Mouse (Mus musculus) lung, embryonic 15.5 days (tissue): ENCODE measurements around the gene Cdsn. TPM values are rescaled to one million over a fixed set of nuclear protein-coding genes. Genes with fewer than 3 reads are reported as not detected.

Source experiments
- ATAC-seq: fragments of 200-750 bp; cut with Nextera tagmentation; 2 replicates; pipeline ENCODE4 v1.8.0; 2017; ENCODE audit warnings: moderate number of reproducible peaks, borderline replicate concordance; ENCODE audit not compliant: low FRiP score, low TSS enrichment; ENCODE audit errors: extremely low read depth
- H3K27ac ChIP-seq: fragments of 300-500 bp; sonication (generic); 2 replicates; pipeline ENCODE4 v1.5.1; 2015; ENCODE audit warnings: moderate library complexity, mild to moderate bottlenecking, inconsistent platforms
- H3K27me3 ChIP-seq: fragments of 300-500 bp; sonication (generic); 2 replicates; pipeline ENCODE4 v1.6.1; 2015; ENCODE audit warnings: inconsistent platforms
- H3K36me3 ChIP-seq: fragments of 300-500 bp; sonication (generic); 2 replicates; pipeline ENCODE4 v1.6.1; 2015; ENCODE audit warnings: inconsistent platforms
- H3K4me1 ChIP-seq: fragments of 300-500 bp; sonication (generic); 2 replicates; pipeline ENCODE4 v1.6.1; 2015; ENCODE audit warnings: inconsistent platforms
- H3K4me2 ChIP-seq: fragments of 300-500 bp; sonication (generic); 2 replicates; pipeline ENCODE4 v1.6.1; 2015; ENCODE audit warnings: inconsistent platforms, mild to moderate bottlenecking, moderate library complexity
- H3K4me3 ChIP-seq: fragments of 300-500 bp; sonication (generic); 2 replicates; pipeline ENCODE4 v1.5.1; 2015; ENCODE audit warnings: mild to moderate bottlenecking, inconsistent platforms
- H3K9ac ChIP-seq: fragments of 300-500 bp; sonication (generic); 2 replicates; pipeline ENCODE4 v1.6.1; 2015; ENCODE audit warnings: inconsistent platforms
- H3K9me3 ChIP-seq: fragments of 300-500 bp; sonication (generic); 2 replicates; pipeline ENCODE4 v1.6.1; 2016; ENCODE audit warnings: inconsistent platforms
- WGBS: fragments of 180-500 bp; shearing (Covaris S2); methylation state at CpG from one replicate; pipeline ENCODE4 v1.1.7; 2015; 5-methylcytosine and 5-hydroxymethylcytosine counted together
- polyA plus RNA-seq: library from polyadenylated mRNA; unstranded; fragments of >200 nt; fragmentation: Nextera tagmentation; extraction: Ambion mirVana; gene quantifications from 2 replicates; pipeline ENCODE4 v1.2.1, GENCODE M21; 2015

Gene Cdsn
- polyA plus RNA-seq, 1 experiment from 2014 or later, result not detected

DNA sequence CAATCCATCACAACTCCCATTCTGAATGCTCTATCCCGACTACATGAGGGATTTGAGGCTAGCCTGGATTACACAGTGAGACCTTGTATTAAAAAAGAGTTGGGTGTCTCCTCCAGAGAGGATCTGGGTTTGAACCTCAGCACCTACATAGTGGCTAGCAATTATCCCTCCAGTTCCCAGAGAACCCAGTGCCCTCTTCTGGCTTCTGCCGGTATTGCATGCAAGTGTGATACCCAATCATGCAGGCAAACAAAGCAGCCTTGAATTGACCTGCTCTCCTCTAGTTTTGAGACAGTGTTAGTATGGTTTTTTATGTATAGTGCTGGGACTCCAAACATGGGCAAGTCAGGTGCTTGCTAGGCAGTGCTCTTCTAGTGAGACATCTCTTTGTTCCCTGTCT, 38.0 kb upstream of the Cdsn start:
- Histone ChIP-seq H3K27me3 (peaks cover 3% of the 10 kb centered on the region; the same call in 1 of the 2 replicates), H3K9me3 (no peaks in the 10 kb centered on the region), H3K9ac (no peak overlapping the region), H3K27ac (no peak overlapping the region), H3K36me3 (peaks cover 8% of the 10 kb centered on the region; the same call in 1 of the 2 replicates), H3K4me3 (no peak overlapping the region), H3K4me2 (peak overlapping the region; percentile 86), H3K4me1 (peaks cover 45% of the 10 kb centered on the region)
- no peak for ATAC-seq
- 24% methylated on average over 2 of the region's 2 CpGs for WGBS

DNA sequence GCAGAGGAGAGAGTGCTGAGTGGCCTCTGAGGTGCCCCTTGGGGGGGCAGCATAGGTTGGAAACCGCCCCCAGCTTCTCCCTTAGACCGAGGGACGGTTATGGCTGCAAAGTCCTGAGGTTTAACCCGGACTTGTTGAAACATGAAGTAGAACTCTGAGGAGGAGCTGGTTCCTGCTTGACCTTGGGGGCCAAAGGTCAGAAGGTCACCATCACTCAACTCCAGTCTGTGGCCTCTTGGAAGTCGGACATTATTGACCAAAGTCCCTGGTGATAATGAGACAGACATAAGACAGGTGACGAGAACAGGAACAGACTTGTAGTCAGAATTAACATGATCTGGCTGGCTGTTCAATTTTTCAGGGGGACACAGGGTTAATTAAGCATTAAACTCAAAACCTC, 37.2 kb upstream of the Cdsn start:
- Histone ChIP-seq H3K27me3 (no peaks in the 10 kb centered on the region), H3K36me3 (peaks cover 8% of the 10 kb centered on the region; the same call in 1 of the 2 replicates), H3K4me2 (peak overlapping the region; percentile 86), H3K9me3 (no peaks in the 10 kb centered on the region), H3K9ac (peak overlapping the region; percentile 62), H3K27ac (no peak overlapping the region), H3K4me1 (peaks cover 40% of the 10 kb centered on the region), H3K4me3 (peak overlapping the region; percentile 72)
- WGBS, result 48% methylated on average over 6 of the region's 6 CpGs
- no peak for ATAC-seq

DNA sequence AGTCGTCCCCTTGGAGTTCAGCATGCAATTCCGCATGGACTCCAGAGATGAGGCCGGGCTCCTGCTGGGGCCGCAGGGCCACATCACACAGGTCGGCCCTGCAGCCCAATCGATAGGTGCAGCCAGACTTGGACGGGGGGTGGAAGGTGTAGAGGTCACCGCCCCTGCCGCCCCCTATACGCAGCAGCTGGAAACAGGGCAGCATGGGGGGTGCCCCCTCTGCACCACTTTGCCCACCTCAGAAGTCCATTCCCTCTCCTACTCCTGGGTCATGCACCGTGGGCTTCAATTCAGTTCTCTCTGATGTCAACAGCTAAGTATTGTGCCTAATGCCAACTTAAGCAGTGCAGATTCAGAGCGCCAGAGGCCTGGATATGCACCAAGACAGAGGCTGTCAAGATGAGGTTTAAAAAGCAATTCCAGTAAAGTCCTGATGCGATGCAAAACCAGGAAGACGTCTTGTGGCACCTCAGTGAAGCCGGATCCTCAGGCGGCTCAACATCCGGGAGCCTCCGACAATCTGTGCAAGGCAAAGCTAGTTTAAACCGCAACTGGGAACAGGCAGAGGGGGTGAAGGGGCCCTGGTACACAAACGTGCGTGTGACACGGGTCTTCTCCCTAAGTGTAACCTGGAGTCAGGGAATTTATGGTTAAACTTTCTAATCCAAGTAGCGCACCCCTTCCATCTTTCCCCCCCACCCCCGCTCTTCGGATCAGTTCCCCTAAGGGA, 35.9 kb upstream of the Cdsn start:
- Histone ChIP-seq H3K36me3 (peaks cover 11% of the 10 kb centered on the region; the same call in 1 of the 2 replicates), H3K4me1 (peaks cover 39% of the 10 kb centered on the region), H3K9ac (peak overlapping the region; percentile 62), H3K9me3 (no peaks in the 10 kb centered on the region), H3K4me3 (peak overlapping the region; percentile 72), H3K27me3 (no peaks in the 10 kb centered on the region), H3K4me2 (peak overlapping the region; percentile 86), H3K27ac (peak overlapping the region; percentile 72)
- peak; percentile 9; the same call in 1 of the 2 replicates for ATAC-seq
- 6% methylated on average over 25 of the region's 25 CpGs for WGBS

DNA sequence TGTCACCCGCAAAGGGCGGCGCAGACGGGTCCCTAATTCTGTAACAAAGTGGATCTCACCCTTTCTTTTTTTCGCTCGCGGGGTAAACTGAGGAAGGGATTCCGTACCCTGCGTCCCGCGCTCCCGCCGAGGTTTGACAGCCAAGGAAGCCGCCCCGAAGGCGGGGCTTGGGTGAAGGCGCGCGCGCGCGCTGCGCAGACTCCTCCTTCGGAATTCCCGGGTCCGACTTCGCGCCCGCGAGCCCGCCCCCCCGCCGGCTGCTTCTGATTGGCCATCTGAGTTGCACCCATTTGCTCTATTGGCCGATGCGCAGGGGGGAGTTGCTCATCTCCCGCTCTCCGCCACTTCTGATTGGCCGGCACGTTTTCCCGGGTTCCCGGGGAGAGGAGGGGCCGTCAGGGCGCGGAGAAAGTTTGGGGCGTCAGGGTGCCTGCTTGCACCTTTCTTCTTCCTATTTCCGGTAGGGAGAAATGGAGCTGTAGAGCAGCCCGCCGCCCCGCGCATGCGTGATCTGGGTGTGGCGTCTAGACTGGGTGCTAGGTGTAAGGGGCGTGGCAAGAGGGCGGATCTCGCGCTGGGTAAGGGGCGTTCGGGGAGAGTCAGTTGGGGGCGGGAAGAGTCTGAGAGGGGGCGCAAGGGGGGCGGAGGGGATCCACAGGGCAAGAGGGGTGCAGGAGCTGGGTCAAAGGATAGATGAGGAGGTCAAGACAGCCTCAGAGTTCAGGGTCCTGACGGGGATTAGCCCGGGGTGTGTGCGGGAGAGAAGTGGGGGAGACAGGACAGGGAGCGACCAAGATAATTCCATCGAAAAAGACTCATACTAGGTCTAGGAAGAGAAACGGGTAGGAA, 35.1 kb upstream of the Cdsn start, which contains the start of the genes Tcf19 and Cchcr1:
TSS of gene Tcf19 (minus strand) at position 173 of the 849 bp plus-strand sequence.
TSS of gene Cchcr1 (plus strand) at position 449 of the 849 bp plus-strand sequence.
- peaks cover 19% of the 10 kb centered on the region; the same call in 1 of the 2 replicates for H3K36me3 ChIP-seq
- peak within 1 kb of the TSS; percentile 62 for H3K9ac ChIP-seq
- WGBS, result 1% methylated on average over 64 of the region's 67 CpGs
- peak within 1 kb of the TSS; percentile 86 for H3K4me2 ChIP-seq
- H3K27ac ChIP-seq, result peak within 1 kb of the TSS; percentile 72
- H3K4me1 ChIP-seq, result peaks cover 39% of the 10 kb centered on the region
- no peaks in the 10 kb centered on the region for H3K27me3 ChIP-seq
- no peaks in the 10 kb centered on the region for H3K9me3 ChIP-seq
- ATAC-seq, result peak; percentile 97
- H3K4me3 ChIP-seq, result peak within 1 kb of the TSS; percentile 72

DNA sequence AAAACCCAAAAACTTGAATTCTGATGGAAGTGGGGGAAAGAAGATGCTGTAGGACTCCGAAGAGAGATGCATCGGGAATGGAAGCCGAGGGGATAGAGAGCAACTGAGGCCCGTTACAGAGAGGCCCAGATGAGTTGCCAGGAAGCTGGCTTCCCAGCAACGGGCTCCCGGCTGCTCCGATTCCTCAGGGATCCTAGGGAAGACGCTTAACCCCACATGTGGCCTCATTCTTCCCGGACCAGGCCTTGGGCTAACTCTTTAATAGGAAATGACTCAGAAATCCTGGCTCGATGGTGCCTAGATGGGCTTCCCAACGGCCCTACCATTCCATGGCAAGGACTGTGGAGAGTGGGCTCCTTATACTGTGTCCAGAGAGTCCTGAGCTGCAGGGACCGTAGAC, 34.4 kb upstream of the Cdsn start:
- WGBS, result 5% methylated on average over 12 of the region's 12 CpGs
- Histone ChIP-seq H3K4me2 (peak overlapping the region; percentile 86), H3K4me1 (peaks cover 39% of the 10 kb centered on the region), H3K9ac (peak overlapping the region; percentile 49), H3K36me3 (peaks cover 16% of the 10 kb centered on the region; the same call in 1 of the 2 replicates), H3K4me3 (peak overlapping the region; percentile 72), H3K27ac (peak overlapping the region; percentile 63), H3K27me3 (no peaks in the 10 kb centered on the region), H3K9me3 (no peaks in the 10 kb centered on the region)
- no peak for ATAC-seq

DNA sequence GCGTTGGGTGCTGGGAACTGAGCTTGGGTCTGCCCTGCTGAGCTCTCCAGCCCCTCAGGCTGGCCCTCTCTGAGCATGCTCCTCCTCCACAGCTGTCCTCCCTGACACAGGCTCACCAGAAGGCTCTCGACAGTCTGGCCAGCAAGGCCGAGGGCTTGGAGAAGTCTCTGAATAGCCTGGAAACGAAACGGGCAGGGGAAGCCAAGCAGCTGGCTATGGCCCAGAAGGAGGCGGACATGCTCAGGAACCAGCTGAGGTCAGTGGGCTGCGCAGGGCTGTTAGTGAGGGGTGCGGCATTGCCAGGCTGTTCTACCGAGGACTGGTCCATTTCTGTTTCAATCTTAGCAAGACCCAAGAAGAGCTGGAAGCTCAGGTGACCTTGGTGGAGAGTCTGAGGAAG, 27.6 kb upstream of the Cdsn start:
- Histone ChIP-seq H3K4me2 (no peak overlapping the region), H3K9me3 (no peaks in the 10 kb centered on the region), H3K27ac (no peak overlapping the region), H3K36me3 (peaks cover 42% of the 10 kb centered on the region), H3K4me1 (no peaks in the 10 kb centered on the region; the same call in 1 of the 2 replicates), H3K27me3 (no peaks in the 10 kb centered on the region), H3K4me3 (no peak overlapping the region), H3K9ac (no peak overlapping the region)
- no peak for ATAC-seq
- 80% methylated on average over 9 of the region's 9 CpGs for WGBS

DNA sequence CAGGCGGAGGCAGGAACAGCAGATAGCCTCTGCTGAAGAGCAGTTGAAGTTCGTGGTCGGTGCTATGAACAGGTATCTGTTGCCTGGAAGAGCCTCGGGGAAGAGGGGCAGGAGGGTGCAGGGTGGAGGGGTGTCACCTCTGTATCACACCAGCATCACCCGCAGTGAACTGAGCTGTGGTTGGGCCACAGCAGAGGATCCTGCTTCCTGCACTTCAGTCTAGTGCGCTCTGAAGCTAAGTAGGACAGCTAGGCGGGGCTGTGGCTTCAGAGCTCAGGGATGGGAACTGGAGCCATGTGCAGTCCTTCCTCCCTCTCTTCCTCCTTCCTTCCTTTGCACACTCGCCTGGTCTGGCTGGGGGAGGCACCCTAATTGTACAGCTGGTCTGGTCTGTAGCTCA, 25.3 kb upstream of the Cdsn start:
- H3K4me3 ChIP-seq, result no peak overlapping the region
- H3K9ac ChIP-seq, result no peak overlapping the region
- WGBS, result 68% methylated on average over 8 of the region's 8 CpGs
- no peak for ATAC-seq
- no peaks in the 10 kb centered on the region for H3K9me3 ChIP-seq
- H3K27ac ChIP-seq, result no peak overlapping the region
- H3K36me3 ChIP-seq, result peaks cover 42% of the 10 kb centered on the region
- H3K4me1 ChIP-seq, result no peaks in the 10 kb centered on the region
- no peak overlapping the region for H3K4me2 ChIP-seq
- no peaks in the 10 kb centered on the region for H3K27me3 ChIP-seq

DNA sequence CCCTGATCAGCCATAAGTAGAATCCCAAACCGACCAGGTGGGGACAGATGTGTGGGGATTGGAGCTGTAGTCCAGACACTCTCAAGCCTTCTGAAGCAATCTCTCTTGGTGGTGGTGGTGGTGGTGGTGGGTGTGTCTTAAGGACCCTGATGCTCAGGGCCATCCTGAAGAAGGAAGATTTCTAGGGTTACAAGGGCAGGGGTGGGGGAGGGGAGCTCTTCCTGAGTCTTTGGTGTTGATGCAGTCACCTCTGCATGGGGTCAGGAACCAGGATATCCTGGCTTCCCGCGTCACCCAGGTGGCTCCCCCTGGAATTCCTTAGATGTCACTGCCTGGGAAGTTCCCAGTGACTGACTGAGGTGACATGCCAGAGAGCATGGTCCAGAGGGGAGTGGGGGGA, 19.6 kb upstream of the Cdsn start:
- peaks cover 24% of the 10 kb centered on the region for H3K36me3 ChIP-seq
- no peak overlapping the region for H3K4me3 ChIP-seq
- no peak overlapping the region for H3K9ac ChIP-seq
- 3% methylated on average over 3 of the region's 3 CpGs for WGBS
- no peaks in the 10 kb centered on the region for H3K4me1 ChIP-seq
- no peak overlapping the region for H3K27ac ChIP-seq
- no peaks in the 10 kb centered on the region for H3K27me3 ChIP-seq
- no peak for ATAC-seq
- H3K9me3 ChIP-seq, result no peaks in the 10 kb centered on the region
- no peak overlapping the region for H3K4me2 ChIP-seq

DNA sequence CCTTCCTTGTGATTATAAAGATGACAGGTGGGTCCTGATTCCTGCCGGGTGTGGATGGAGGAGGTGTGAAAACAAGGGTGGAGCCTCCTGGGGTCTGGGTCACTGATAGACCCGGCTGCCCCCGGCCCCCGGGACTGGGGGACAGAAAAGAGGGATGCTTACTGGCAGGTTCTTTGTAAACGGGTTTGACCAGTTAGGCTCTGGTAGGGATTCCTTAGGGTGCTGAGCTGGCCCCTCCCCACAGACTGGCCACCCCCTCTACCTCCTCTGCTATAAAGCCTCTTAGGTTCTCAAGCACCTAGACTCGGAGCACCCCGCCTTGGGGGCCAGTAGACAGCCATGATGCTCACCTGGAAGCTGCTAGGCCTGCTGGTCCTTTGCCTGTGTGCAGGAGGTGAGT, 19.0 kb upstream of the Cdsn start, which contains the start of gene Psors1c2:
TSS of gene Psors1c2 (plus strand) at position 301 of the 400 bp plus-strand sequence.
- Histone ChIP-seq H3K36me3 (peaks cover 24% of the 10 kb centered on the region), H3K4me2 (no peak within 1 kb of the TSS), H3K27me3 (no peaks in the 10 kb centered on the region), H3K9ac (no peak within 1 kb of the TSS), H3K4me1 (no peaks in the 10 kb centered on the region), H3K4me3 (no peak within 1 kb of the TSS), H3K27ac (no peak within 1 kb of the TSS), H3K9me3 (no peaks in the 10 kb centered on the region)
- 14% methylated on average over 7 of the region's 7 CpGs for WGBS
- ATAC-seq, result no peak

DNA sequence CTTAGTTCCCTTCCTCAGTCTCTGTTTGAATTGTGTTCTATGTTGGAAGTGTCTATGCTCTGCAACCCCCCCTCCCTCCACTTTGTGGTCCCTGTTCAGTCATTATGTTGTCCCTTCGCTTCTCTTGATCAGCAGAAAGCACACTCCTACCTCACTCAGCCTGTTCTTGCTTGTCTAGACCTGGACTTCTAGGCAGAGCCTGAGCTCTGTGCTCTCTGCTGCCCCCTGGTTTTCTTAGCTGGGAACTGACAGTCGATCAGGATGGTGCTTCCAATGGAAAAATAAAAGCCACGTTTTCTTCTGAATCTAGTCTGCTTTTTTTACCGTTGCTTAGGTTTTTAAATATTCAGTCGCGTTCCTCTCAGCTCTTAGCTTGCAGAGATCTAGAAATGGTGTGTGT, 17.6 kb upstream of the Cdsn start:
- Histone ChIP-seq H3K9ac (no peak overlapping the region), H3K27me3 (no peaks in the 10 kb centered on the region), H3K27ac (no peak overlapping the region), H3K36me3 (peaks cover 10% of the 10 kb centered on the region; the same call in 1 of the 2 replicates), H3K4me2 (no peak overlapping the region), H3K4me3 (no peak overlapping the region), H3K4me1 (no peaks in the 10 kb centered on the region), H3K9me3 (no peaks in the 10 kb centered on the region)
- no peak for ATAC-seq
- WGBS, result 6% methylated on average over 6 of the region's 6 CpGs

DNA sequence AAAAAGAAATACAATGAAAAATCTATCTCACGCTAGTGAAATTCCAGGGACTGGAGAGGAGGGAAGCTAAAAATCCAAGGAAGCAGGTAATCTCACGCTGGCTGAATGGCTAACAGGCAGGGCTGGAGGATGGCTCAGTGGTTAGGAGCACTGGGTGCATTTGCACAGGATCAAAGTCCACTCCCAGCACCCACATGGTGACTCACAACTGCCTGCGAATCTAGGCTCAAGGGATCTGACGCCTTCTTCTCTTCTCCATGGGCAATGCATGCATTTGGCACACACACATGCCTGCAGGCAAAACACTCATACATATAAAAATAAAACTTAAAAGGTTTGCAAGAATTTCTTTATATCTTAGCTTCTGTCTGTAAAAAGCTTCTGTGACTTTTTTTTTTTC, 14.5 kb upstream of the Cdsn start:
- H3K4me3 ChIP-seq, result no peak overlapping the region
- H3K4me1 ChIP-seq, result no peaks in the 10 kb centered on the region
- H3K27ac ChIP-seq, result no peak overlapping the region
- H3K9ac ChIP-seq, result no peak overlapping the region
- no peak overlapping the region for H3K4me2 ChIP-seq
- no peak for ATAC-seq
- H3K27me3 ChIP-seq, result no peaks in the 10 kb centered on the region
- H3K9me3 ChIP-seq, result no peaks in the 10 kb centered on the region
- WGBS, result 76% methylated on average over 4 of the region's 4 CpGs
- H3K36me3 ChIP-seq, result no peaks in the 10 kb centered on the region

DNA sequence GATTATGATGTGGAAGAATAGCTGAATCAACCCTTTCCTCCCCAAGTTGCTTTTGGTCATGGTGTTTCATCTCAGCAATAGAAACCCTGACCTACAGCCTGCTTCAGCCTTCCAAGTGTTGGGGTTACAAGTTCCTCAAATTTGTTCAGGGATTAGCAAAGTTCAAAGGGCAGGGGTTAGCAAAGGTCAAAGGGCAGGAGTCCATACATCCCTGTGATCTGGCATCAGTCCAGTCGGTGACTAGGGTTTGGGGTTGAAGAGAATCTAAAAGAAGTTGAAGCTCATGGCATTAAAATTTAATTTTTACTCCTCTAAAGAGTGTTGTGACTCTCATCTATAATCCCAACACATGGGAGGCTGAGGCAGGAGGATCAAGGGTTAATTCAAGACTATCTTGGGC, 13.5 kb upstream of the Cdsn start:
- Histone ChIP-seq H3K27me3 (no peaks in the 10 kb centered on the region), H3K27ac (no peak overlapping the region), H3K4me1 (no peaks in the 10 kb centered on the region), H3K4me2 (no peak overlapping the region), H3K4me3 (no peak overlapping the region), H3K9ac (no peak overlapping the region), H3K36me3 (no peaks in the 10 kb centered on the region), H3K9me3 (no peaks in the 10 kb centered on the region)
- ATAC-seq, result no peak
- WGBS, result 73% methylated on average over 1 of the region's 1 CpGs
